ENCODE assay signal across 16 mouse cellular contexts in genomic region chr4:96874644-96875043, GRCm38 (mm10).
DNase-seq lines count a peak whose midpoint lies in the region; ATAC-seq and TF ChIP-seq lines count a peak whose summit lies in the region.
"Had no signal": no experiment of that assay in that cellular context is flagged by ENCODE, and none has a peak within 500 bp of the region (broad histone marks: within the 10 kb centered on the region; RNA-seq: fewer than 3 reads in every experiment).

No protein-coding gene starts in this region.

- H3K4me2 ChIP-seq in kidney, embryonic 16.5 days (replicated peaks; ENCODE audit: low read depth, low read length): no peak overlapping the region
- H3K4me2 ChIP-seq: limb, embryonic 15.5 days; midbrain, embryonic 13.5 days; neural tube, embryonic 13.5 days; stomach, embryonic 15.5 days had no signal

- no peaks in the 10 kb centered on the region for H3K9me3 ChIP-seq in kidney, embryonic 16.5 days (ENCODE audit: low read length)
- H3K9me3 ChIP-seq: limb, embryonic 15.5 days; midbrain, embryonic 13.5 days; neural tube, embryonic 13.5 days; stomach, embryonic 15.5 days had no signal

- H3K27ac ChIP-seq in gastrocnemius, adult 2 months: no peak overlapping the region
- no peak overlapping the region for H3K27ac ChIP-seq in kidney, embryonic 16.5 days (ENCODE audit: low read length)
- H3K27ac ChIP-seq: limb, embryonic 15.5 days; midbrain, embryonic 13.5 days; neural tube, embryonic 13.5 days; stomach, embryonic 15.5 days had no signal

- H3K36me3 ChIP-seq in kidney, embryonic 16.5 days (ENCODE audit: insufficient read depth, low read length): no peaks in the 10 kb centered on the region
- H3K36me3 ChIP-seq: limb, embryonic 15.5 days; midbrain, embryonic 13.5 days; neural tube, embryonic 13.5 days; stomach, embryonic 15.5 days had no signal

- DNase-seq in adrenal gland, adult 2 months: peak; percentile 1
- DNase-seq in adrenal gland, postnatal 25 days: no peak
- DNase-seq in gastrocnemius, adult 2 months: no peak
- DNase-seq in gastrocnemius, postnatal 25 days: no peak
- peak; percentile 0 to 7 for DNase-seq in kidney, postnatal 36 days
- peak; percentile 4 for DNase-seq in right cerebral cortex, postnatal 14 days
- DNase-seq in right cerebral cortex, adult 18-20 months: no peak
- DNase-seq: adrenal gland, postnatal 10 days; cerebellum, adult 11-12 months; thymus, postnatal 25 days had no signal

- intact Hi-C loops in gastrocnemius, adult 2 months (cut with DNase I): no loop called here

- peak; percentile 31 for TF ChIP-seq CTCF in gastrocnemius, adult 2 months (IDR thresholded peaks at IDR 0.05)

- no peak for ATAC-seq in kidney, embryonic 16.5 days (ENCODE audit: low FRiP score, low TSS enrichment)
- ATAC-seq: inflammation-experienced regulatory T-cells, adult 6 months; midbrain, embryonic 13.5 days had no signal

- no peak overlapping the region for H3K9ac ChIP-seq in kidney, embryonic 16.5 days (replicated peaks; ENCODE audit: low read length)
- H3K9ac ChIP-seq: limb, embryonic 15.5 days; midbrain, embryonic 13.5 days; neural tube, embryonic 13.5 days; stomach, embryonic 15.5 days had no signal

- H3K4me3 ChIP-seq in gastrocnemius, adult 2 months: no peak overlapping the region
- no peak overlapping the region for H3K4me3 ChIP-seq in kidney, embryonic 16.5 days (ENCODE audit: low read length)
- H3K4me3 ChIP-seq: limb, embryonic 15.5 days; midbrain, embryonic 13.5 days; neural tube, embryonic 13.5 days; stomach, embryonic 15.5 days had no signal

- H3K4me1 ChIP-seq in kidney, embryonic 16.5 days (ENCODE audit: insufficient read depth, low read length): no peaks in the 10 kb centered on the region
- H3K4me1 ChIP-seq: limb, embryonic 15.5 days; midbrain, embryonic 13.5 days; neural tube, embryonic 13.5 days; stomach, embryonic 15.5 days had no signal

- no peaks in the 10 kb centered on the region for H3K27me3 ChIP-seq in kidney, embryonic 16.5 days (ENCODE audit: insufficient read depth, low read length)
- H3K27me3 ChIP-seq: limb, embryonic 15.5 days; midbrain, embryonic 13.5 days; neural tube, embryonic 13.5 days; stomach, embryonic 15.5 days had no signal

Comparison
In these comparisons a context has a peak if more than half of its experiments do, and no peak if none do; other contexts are left out.
1. DNase-seq: peak in adrenal gland, adult 2 months (single experiment), kidney, postnatal 36 days (2 of 2) and right cerebral cortex, postnatal 14 days (single experiment); none in adrenal gland, postnatal 25 days (single experiment), gastrocnemius, adult 2 months (single experiment), gastrocnemius, postnatal 25 days (single experiment) and right cerebral cortex, adult 18-20 months (single experiment).